Mouse (Mus musculus): ENCODE results near the gene Ten1. TPM values are rescaled to one million over a fixed set of nuclear protein-coding genes. Genes with fewer than 3 reads are reported as not detected.
A peak's percentile ranks its signal among the peaks of the same experiment; 100 is the strongest.

Ten1 gene
- total RNA-seq, 2 experiments from 2014 or later: 19.9 to 22.5 TPM

- peak; percentile 26 for DNase-seq
Measured at GRCm38 (mm10) chr11:116237742-116238395, 39.2 kb downstream of the Ten1 start, which contains the start of gene Evpl. TSS of gene Evpl (minus strand) at chr11:116238077.

GRCm38 (mm10) chr11:116239797-116240196, 41.1 kb downstream of the Ten1 start:
- DNase-seq: no peak

GRCm38 (mm10) chr11:116241744-116242235, 43.1 kb downstream of the Ten1 start:
- DNase-seq: no peak

GRCm38 (mm10) chr11:116244580-116244979, 45.9 kb downstream of the Ten1 start:
- no peak for DNase-seq

GRCm38 (mm10) chr11:116245616-116246015, 47.0 kb downstream of the Ten1 start:
- DNase-seq: no peak

- no peak for DNase-seq
Measured at GRCm38 (mm10) chr11:116247502-116248222, 49.0 kb downstream of the Ten1 start.

GRCm38 (mm10) chr11:116250898-116251297, 52.2 kb downstream of the Ten1 start:
- DNase-seq: no peak

- DNase-seq: no peak
Measured at GRCm38 (mm10) chr11:116253076-116253600, 54.5 kb downstream of the Ten1 start.

GRCm38 (mm10) chr11:116254627-116255026, 56.0 kb downstream of the Ten1 start:
- no peak for DNase-seq

- no peak for DNase-seq
Measured at GRCm38 (mm10) chr11:116255090-116255981, 56.7 kb downstream of the Ten1 start.

GRCm38 (mm10) chr11:116255982-116256675, 57.5 kb downstream of the Ten1 start:
- DNase-seq: no peak

- DNase-seq: no peak
Measured at GRCm38 (mm10) chr11:116259461-116259860, 60.8 kb downstream of the Ten1 start.

- DNase-seq: no peak
Measured at GRCm38 (mm10) chr11:116260259-116260658, 61.6 kb downstream of the Ten1 start.

Other genes with a start within 250 kb of the Ten1 start
- 1 to 10 TPM; 4.2 to 4.5 TPM for gene Itgb4, start 224.1 kb upstream of the Ten1 start, total RNA-seq (2021)
- 1 to 10 TPM; 3.6 to 4.3 TPM for gene Galk1, start 186.1 kb upstream of the Ten1 start, total RNA-seq (2021)
- gene H3f3b, start 170.9 kb upstream of the Ten1 start, total RNA-seq (2021): 10 to 100 TPM; 65.8 to 68.4 TPM
- gene Unk, start 168.5 kb upstream of the Ten1 start, total RNA-seq (2021): 1 to 10 TPM; 6.1 to 6.6 TPM
- gene Unc13d, start 120.9 kb upstream of the Ten1 start, total RNA-seq (2021): under 1 TPM; 0.16 to 0.38 TPM
- 10 to 100 TPM; 58.1 to 64.4 TPM for gene Wbp2, start 111.9 kb upstream of the Ten1 start, total RNA-seq (2021)
- 10 to 100 TPM in 1 of 2 experiments, 1 to 10 TPM in 1; 7.9 to 14.5 TPM for gene Trim47, start 71.6 kb upstream of the Ten1 start, total RNA-seq (2021)
- gene Trim65, start 67.7 kb upstream of the Ten1 start, total RNA-seq (2021): 1 to 10 TPM; 5.1 to 5.4 TPM
- 10 to 100 TPM; 48.7 to 50.8 TPM for gene Mrpl38, start 60.0 kb upstream of the Ten1 start, total RNA-seq (2021)
- gene Fbf1, start 30.7 kb upstream of the Ten1 start, total RNA-seq (2021): 10 to 100 TPM in 1 of 2 experiments, 1 to 10 TPM in 1; 8.8 to 11.4 TPM
- gene Acox1, start 190 bp downstream of the Ten1 start, total RNA-seq (2021): 10 to 100 TPM; 56.1 to 73.6 TPM
- under 1 TPM; 0.05 to 0.13 TPM for gene Evpl, start 39.2 kb downstream of the Ten1 start, total RNA-seq (2021)
- 10 to 100 TPM; 65.8 to 75.9 TPM for gene Srp68, start 75.4 kb downstream of the Ten1 start, total RNA-seq (2021)
- gene Galr2, start 82.1 kb downstream of the Ten1 start, total RNA-seq (2021): under 1 TPM in 1 of 2 experiments, not detected in 1; 0.31 TPM
- gene Exoc7, start 108.4 kb downstream of the Ten1 start, total RNA-seq (2021): 10 to 100 TPM; 66.5 to 69.1 TPM
- under 1 TPM in 1 of 2 experiments, not detected in 1; 0.27 TPM for gene Foxj1, start 136.5 kb downstream of the Ten1 start, total RNA-seq (2021)
- gene Rnf157, start 214.2 kb downstream of the Ten1 start, total RNA-seq (2021): 10 to 100 TPM; 21.8 to 31.4 TPM
- 10 to 100 TPM; 35.9 to 40.4 TPM for gene Ubald2, start 235.2 kb downstream of the Ten1 start, total RNA-seq (2021)